13 mouse cellular contexts compared by ENCODE assay signal in the genomic region with DNA sequence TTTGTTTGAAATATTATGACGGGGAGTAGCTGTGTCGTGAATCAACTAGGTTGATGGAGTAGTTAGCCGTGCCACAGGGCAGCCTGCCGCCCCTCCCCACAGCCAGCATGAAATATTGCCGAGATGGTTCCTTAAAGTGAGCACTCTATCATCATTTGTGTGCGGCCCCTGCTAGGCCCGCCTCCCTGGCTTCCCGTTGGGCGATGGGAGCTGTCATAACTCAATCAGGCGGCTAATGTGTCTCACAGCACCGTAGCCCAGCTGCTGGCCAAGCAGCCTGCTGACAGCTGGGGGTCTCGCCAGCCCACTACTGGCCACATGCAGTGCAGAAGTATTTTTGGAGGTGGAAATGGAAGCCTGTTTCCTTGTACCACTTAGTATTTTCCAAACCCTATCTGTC.
A peak's percentile ranks its signal among the peaks of the same experiment; 100 is the strongest.
DNase-seq lines count a peak whose midpoint lies in the region; ATAC-seq and TF ChIP-seq lines count a peak whose summit lies in the region.
"Had no signal": no experiment of that assay in that cellular context is flagged by ENCODE, and none has a peak within 500 bp of the region (broad histone marks: within the 10 kb centered on the region; RNA-seq: fewer than 3 reads in every experiment).

No protein-coding gene starts in this region.

- H3K9ac ChIP-seq in forebrain, embryonic 15.5 days (replicated peaks): no peak overlapping the region
- H3K9ac ChIP-seq in forebrain, postnatal 0 days: no peak overlapping the region
- H3K9ac ChIP-seq in hindbrain, embryonic 16.5 days (ENCODE audit: low read depth, low read length): no peak overlapping the region
- H3K9ac ChIP-seq in neural tube, embryonic 13.5 days: no peak overlapping the region
- H3K9ac ChIP-seq: kidney, embryonic 15.5 days; liver, embryonic 15.5 days had no signal

- TF ChIP-seq CTCF in forebrain, postnatal 0 days (IDR thresholded peaks at IDR 0.05; ENCODE audit: low read depth): no peak

- H3K36me3 ChIP-seq in forebrain, embryonic 15.5 days: no peaks in the 10 kb centered on the region
- no peaks in the 10 kb centered on the region for H3K36me3 ChIP-seq in forebrain, postnatal 0 days (ENCODE audit: insufficient read depth)
- H3K36me3 ChIP-seq in hindbrain, embryonic 16.5 days (ENCODE audit: control insufficient read depth, insufficient read depth, low read length): no peaks in the 10 kb centered on the region
- H3K36me3 ChIP-seq in neural tube, embryonic 13.5 days: no peaks in the 10 kb centered on the region
- H3K36me3 ChIP-seq: kidney, embryonic 15.5 days; liver, embryonic 15.5 days had no signal

- ATAC-seq in forebrain, embryonic 15.5 days (replicated peaks): 0 out of 2 replicates have a peak, but pooled peaks have one; percentile 16
- ATAC-seq in forebrain, postnatal 0 days: no peak
- ATAC-seq in hindbrain, embryonic 16.5 days: peak; percentile 68; the same call in 1 of the 2 replicates
- peak; percentile 79 for ATAC-seq in neural tube, embryonic 13.5 days (ENCODE audit: low read depth)

- H3K4me1 ChIP-seq in forebrain, embryonic 15.5 days: 0 out of 2 replicates have a peak, but pooled peaks cover 2% of the 10 kb centered on the region
- no peaks in the 10 kb centered on the region for H3K4me1 ChIP-seq in forebrain, postnatal 0 days (ENCODE audit: insufficient read depth)
- no peaks in the 10 kb centered on the region for H3K4me1 ChIP-seq in hindbrain, embryonic 16.5 days (ENCODE audit: control insufficient read depth, insufficient read depth, low read depth, low read length)
- peaks cover 17% of the 10 kb centered on the region for H3K4me1 ChIP-seq in neural tube, embryonic 13.5 days (replicated peaks)
- H3K4me1 ChIP-seq: liver, embryonic 15.5 days had no signal

- 83% methylated on average over 12 of the region's 12 CpGs for WGBS in forebrain, embryonic 15.5 days
- 81% methylated on average over 12 of the region's 12 CpGs for WGBS in forebrain, postnatal 0 days
- WGBS in hindbrain, embryonic 16.5 days: 33% methylated on average over 12 of the region's 12 CpGs
- 26% methylated on average over 12 of the region's 12 CpGs for WGBS in neural tube, embryonic 13.5 days

- no peak for DNase-seq in forebrain, postnatal 0 days
- DNase-seq in embryo, embryonic 11.5 days (ENCODE audit: low read depth, low spot score): peak; percentile 50
- no peak for DNase-seq in adipocyte (ENCODE audit: low spot score)
- no peak for DNase-seq in right cerebral cortex, postnatal 25 days
- no peak for DNase-seq in layer of hippocampus, adult 8-10 months (ENCODE audit: low spot score in 2 of 2)
- DNase-seq: adrenal gland, postnatal 10 days; B cell, adult 2 months had no signal

- H3K4me2 ChIP-seq in forebrain, embryonic 15.5 days (replicated peaks): no peak overlapping the region
- H3K4me2 ChIP-seq in forebrain, postnatal 0 days (ENCODE audit: low read depth): no peak overlapping the region
- 0 out of 2 replicates have a peak overlapping the region, but pooled peaks have one; percentile 2 for H3K4me2 ChIP-seq in hindbrain, embryonic 16.5 days (ENCODE audit: low read length)
- peak overlapping the region; percentile 18; the same call in 1 of the 2 replicates for H3K4me2 ChIP-seq in neural tube, embryonic 13.5 days
- H3K4me2 ChIP-seq: kidney, embryonic 15.5 days; liver, embryonic 15.5 days had no signal

- no peak overlapping the region for H3K4me3 ChIP-seq in forebrain, embryonic 15.5 days
- no peak overlapping the region for H3K4me3 ChIP-seq in forebrain, postnatal 0 days (ENCODE audit: low read depth, low read length)
- H3K4me3 ChIP-seq in hindbrain, embryonic 16.5 days (ENCODE audit: low read length): no peak overlapping the region
- H3K4me3 ChIP-seq in neural tube, embryonic 13.5 days: no peak overlapping the region
- H3K4me3 ChIP-seq: kidney, embryonic 15.5 days; liver, embryonic 15.5 days had no signal

- H3K27me3 ChIP-seq in forebrain, embryonic 15.5 days: no peaks in the 10 kb centered on the region
- no peaks in the 10 kb centered on the region for H3K27me3 ChIP-seq in forebrain, postnatal 0 days (ENCODE audit: insufficient read depth, low read length)
- H3K27me3 ChIP-seq in hindbrain, embryonic 16.5 days (replicated peaks; ENCODE audit: control insufficient read depth, insufficient read depth, low read length): no peaks in the 10 kb centered on the region
- no peaks in the 10 kb centered on the region for H3K27me3 ChIP-seq in neural tube, embryonic 13.5 days
- H3K27me3 ChIP-seq: liver, embryonic 15.5 days had no signal

- no peak overlapping the region for H3K27ac ChIP-seq in forebrain, embryonic 15.5 days (replicated peaks)
- H3K27ac ChIP-seq in forebrain, postnatal 0 days (ENCODE audit: low read depth, low read length): no peak overlapping the region
- no peak overlapping the region for H3K27ac ChIP-seq in hindbrain, embryonic 16.5 days (ENCODE audit: low read depth, low read length)
- no peak overlapping the region for H3K27ac ChIP-seq in neural tube, embryonic 13.5 days (replicated peaks)
- H3K27ac ChIP-seq: kidney, embryonic 15.5 days; liver, embryonic 15.5 days; macrophage had no signal

- no peaks in the 10 kb centered on the region for H3K9me3 ChIP-seq in forebrain, embryonic 15.5 days
- no peaks in the 10 kb centered on the region for H3K9me3 ChIP-seq in forebrain, postnatal 0 days (ENCODE audit: low read length)
- H3K9me3 ChIP-seq in hindbrain, embryonic 16.5 days (ENCODE audit: control insufficient read depth, low read length): no peaks in the 10 kb centered on the region
- H3K9me3 ChIP-seq in neural tube, embryonic 13.5 days: no peaks in the 10 kb centered on the region
- H3K9me3 ChIP-seq: kidney, embryonic 15.5 days; liver, embryonic 15.5 days had no signal

Comparison
In these comparisons a context has a peak if more than half of its experiments do, and no peak if none do; other contexts are left out.
1. H3K4me2 ChIP-seq: peak in hindbrain, embryonic 16.5 days (single experiment) and neural tube, embryonic 13.5 days (single experiment); none in forebrain, embryonic 15.5 days (single experiment) and forebrain, postnatal 0 days (single experiment).